Mouse (Mus musculus) midbrain, postnatal 0 days (tissue): ENCODE results near the gene Tmem88. TPM values are rescaled to one million over a fixed set of nuclear protein-coding genes. Genes with fewer than 3 reads are reported as not detected.

ENCODE experiments used
- ATAC-seq: fragments of 200-750 bp; cut with Nextera tagmentation; 2 replicates; pipeline ENCODE4 v1.8.0; 2017; ENCODE audit warnings: moderate number of reproducible peaks, mild to moderate bottlenecking, moderate TSS enrichment, moderate library complexity; ENCODE audit not compliant: low FRiP score
- DNase-seq: peaks from one replicate; pipeline ENCODE4 v3.0.0-alpha.2; 2015; ENCODE audit warnings: low spot score
- H3K27ac ChIP-seq: fragments of 300-500 bp; sonication (generic); 2 replicates; pipeline ENCODE4 v1.5.1; 2014; ENCODE audit warnings: low read depth, mild to moderate bottlenecking, low read length, mixed read lengths
- H3K27me3 ChIP-seq: fragments of 300-500 bp; sonication (generic); 2 replicates; pipeline ENCODE4 v1.6.1; 2014; ENCODE audit warnings: low read length, control low read depth, mixed read lengths; ENCODE audit not compliant: insufficient read depth
- H3K36me3 ChIP-seq: fragments of 300-500 bp; sonication (generic); 2 replicates; pipeline ENCODE4 v1.6.1; 2014; ENCODE audit warnings: low read length, control low read depth, mixed read lengths; ENCODE audit not compliant: insufficient read depth
- H3K4me1 ChIP-seq: fragments of 300-500 bp; sonication (generic); 2 replicates; pipeline ENCODE4 v1.6.1; 2014; ENCODE audit warnings: mild to moderate bottlenecking, control low read depth, antibody characterized with exemption, low read length, mixed read lengths; ENCODE audit not compliant: insufficient read depth
- H3K4me2 ChIP-seq: fragments of 300-500 bp; sonication (generic); 2 replicates; pipeline ENCODE4 v1.6.1; 2014; ENCODE audit warnings: low read depth, mild to moderate bottlenecking, low read length, mixed read lengths; ENCODE audit not compliant: poor library complexity, severe bottlenecking
- H3K4me3 ChIP-seq: fragments of 300-500 bp; sonication (generic); 2 replicates; pipeline ENCODE4 v1.5.1; 2014; ENCODE audit warnings: low read depth, mild to moderate bottlenecking, low read length, moderate library complexity
- H3K9ac ChIP-seq: fragments of 300-500 bp; sonication (generic); replicated peaks from 2 replicates; pipeline ENCODE4 v1.6.1; 2014; ENCODE audit warnings: mild to moderate bottlenecking, low read length, moderate library complexity, mixed read lengths; ENCODE audit not compliant: poor library complexity, severe bottlenecking
- H3K9me3 ChIP-seq: fragments of 300-500 bp; sonication (generic); 2 replicates; pipeline ENCODE4 v1.6.1; 2016; ENCODE audit warnings: low read length, control low read depth
- CTCF ChIP-seq: IDR thresholded peaks from 2 replicates; pipeline ENCODE4 v1.5.1; 2016; ENCODE audit warnings: antibody characterized with exemption, mild to moderate bottlenecking
- WGBS: fragments of 180-500 bp; shearing (Covaris S2); extraction: QIAGEN DNeasy Blood & Tissue Kit; methylation state at CpG from one replicate; pipeline ENCODE4 v1.1.7; 2014; 5-methylcytosine and 5-hydroxymethylcytosine counted together
- polyA plus RNA-seq: library from polyadenylated mRNA; unstranded; fragments of >200 nt; fragmentation: Nextera tagmentation; extraction: Ambion mirVana; gene quantifications from 2 replicates; pipeline ENCODE4 v1.2.1, GENCODE M21; 2015
- total RNA-seq: library from RNA; depleted of rRNA; stranded (reverse); fragments of >200 nt; gene quantifications from 2 replicates; pipeline ENCODE4 v1.2.3, GENCODE M21; 2014

The Tmem88 gene
- total and polyA plus RNA-seq, 2 experiments from 2014 or later: 5.7 to 5.8 TPM

DNA sequence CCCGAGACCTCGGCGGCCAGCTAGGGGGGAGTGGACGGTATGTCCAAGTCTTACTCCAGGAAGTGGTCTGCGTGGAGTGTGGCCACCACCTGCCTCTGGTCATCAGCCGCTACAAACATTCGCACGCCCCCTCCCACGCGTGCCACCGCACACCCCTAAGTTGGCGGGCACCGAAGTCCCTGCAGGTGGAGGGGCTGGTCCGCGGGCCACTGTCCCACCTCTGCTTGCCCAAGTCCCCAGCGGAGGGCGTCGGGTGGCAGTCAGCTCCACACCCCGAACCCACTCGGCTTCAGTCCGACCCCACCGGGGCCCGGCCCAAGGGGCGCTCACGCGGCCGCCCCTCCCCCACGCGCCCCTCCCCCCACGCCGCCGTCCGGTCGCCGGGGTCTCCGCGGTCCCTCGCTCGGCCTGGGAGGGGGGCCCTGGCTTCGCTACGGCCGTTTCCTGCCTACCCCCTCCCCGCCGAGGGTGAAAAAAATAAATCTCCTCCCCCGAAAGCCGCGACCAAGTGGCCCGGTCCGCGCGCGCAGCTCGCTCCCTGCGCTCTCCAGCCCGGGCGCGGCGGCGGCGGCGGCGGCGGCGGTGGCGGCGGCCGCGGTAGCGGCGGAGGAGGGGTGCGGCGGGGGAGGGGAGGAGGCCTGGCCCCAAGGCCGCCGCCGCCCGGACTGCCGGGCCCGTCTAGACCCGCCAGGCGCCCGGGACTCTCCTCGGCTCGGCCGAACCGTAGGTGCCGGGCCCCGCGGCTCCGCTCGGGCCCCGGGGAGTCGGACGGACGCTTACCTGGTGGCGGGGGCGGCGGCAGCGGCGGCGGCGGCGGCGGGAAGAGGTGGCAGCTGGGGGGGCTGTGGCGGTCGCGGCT is 29.4 kb downstream of the Tmem88 start:
- Histone ChIP-seq H3K4me1 (peaks cover 18% of the 10 kb centered on the region), H3K36me3 (0 out of 2 replicates have a peak, but pooled peaks cover 5% of the 10 kb centered on the region), H3K27ac (peak overlapping the region; percentile 99), H3K9ac (peak overlapping the region; percentile 100), H3K9me3 (no peaks in the 10 kb centered on the region), H3K27me3 (no peaks in the 10 kb centered on the region), H3K4me3 (peak overlapping the region; percentile 89), H3K4me2 (peak overlapping the region; percentile 88)
- 1% methylated on average over 31 of the region's 106 CpGs for WGBS
- ATAC-seq (no peak), DNase-seq (no peak)
- no peak for TF ChIP-seq CTCF

DNA sequence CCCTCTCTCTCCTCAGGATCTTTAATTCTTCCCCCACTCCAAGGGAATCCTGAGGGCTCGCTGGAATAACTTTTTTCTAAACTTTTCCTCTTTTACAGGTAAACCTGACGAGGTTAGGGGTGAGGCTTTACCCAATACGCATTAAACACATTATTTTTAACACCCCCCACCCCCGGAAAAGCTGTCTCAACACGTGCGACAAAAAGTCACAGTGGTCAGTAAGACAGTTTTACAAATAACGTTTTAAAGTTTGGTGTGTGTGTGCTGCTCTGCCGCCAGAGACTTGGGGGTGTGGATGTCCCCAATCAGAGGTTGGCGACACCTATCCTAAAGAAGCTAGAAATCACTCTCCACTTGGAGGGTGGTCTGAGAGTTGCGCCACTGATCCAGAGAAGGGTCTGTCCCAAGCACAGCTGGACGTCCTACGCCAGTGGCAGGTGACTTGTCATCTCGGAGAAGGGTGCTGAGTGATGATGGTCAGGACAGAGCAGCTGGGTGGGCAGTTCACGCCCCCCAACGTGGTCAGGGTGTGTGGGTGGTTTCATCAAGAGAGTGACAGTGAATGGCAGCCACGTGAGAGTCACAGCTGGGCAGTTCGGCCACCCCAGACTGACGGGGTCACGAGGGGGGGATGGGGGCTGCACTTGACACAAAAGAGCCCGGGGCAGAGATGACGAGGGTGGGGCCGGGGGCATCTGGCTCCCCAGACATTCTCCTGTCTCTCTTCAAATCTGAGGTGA is 30.2 kb downstream of the Tmem88 start:
- H3K9ac ChIP-seq: peak overlapping the region; percentile 100
- H3K9me3 ChIP-seq: no peaks in the 10 kb centered on the region
- ATAC-seq (no peak), DNase-seq (no peak)
- H3K36me3 ChIP-seq: peaks cover 12% of the 10 kb centered on the region; the same call in 1 of the 2 replicates
- no peak for TF ChIP-seq CTCF
- H3K4me1 ChIP-seq: peaks cover 18% of the 10 kb centered on the region
- H3K4me2 ChIP-seq: peak overlapping the region; percentile 88
- H3K4me3 ChIP-seq: peak overlapping the region; percentile 89
- 1% methylated on average over 22 of the region's 22 CpGs for WGBS
- no peaks in the 10 kb centered on the region for H3K27me3 ChIP-seq
- peak overlapping the region; percentile 99 for H3K27ac ChIP-seq

DNA sequence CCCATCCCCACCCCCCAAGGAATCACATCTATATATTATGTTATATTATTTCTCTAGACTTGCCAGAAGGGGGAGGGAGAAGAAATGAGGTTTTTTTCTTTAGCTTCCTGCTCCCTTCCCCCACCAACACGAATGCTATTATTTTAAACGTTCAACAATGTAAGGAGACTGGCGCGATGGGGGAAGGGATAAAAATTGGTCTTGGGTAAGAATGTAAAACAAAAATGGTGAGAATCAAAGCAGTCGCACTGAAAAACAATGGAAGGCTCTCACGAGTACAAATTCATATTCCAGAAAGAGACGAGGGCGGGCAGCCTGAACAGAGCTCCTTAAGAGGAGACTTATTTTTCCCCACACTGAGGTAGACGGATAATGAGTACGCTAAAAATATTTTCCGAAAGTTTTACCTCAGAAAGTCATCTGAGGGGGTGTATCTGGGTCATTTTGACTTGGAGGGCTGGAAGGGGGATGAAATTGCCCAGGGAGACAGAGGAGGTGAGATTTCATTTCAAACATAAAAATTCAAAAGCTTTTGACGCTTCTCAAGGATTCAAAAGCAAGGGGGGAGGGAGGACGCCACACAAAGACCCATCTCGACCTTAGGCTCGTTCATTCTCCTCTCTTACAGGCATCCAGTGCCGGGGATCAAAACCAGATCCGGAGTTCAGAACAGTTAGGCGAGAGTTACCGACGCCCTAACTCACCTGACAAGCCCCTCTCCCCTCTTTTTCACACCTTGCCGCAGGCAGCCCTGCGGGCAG is 31.0 kb downstream of the Tmem88 start:
- Histone ChIP-seq H3K27ac (peak overlapping the region; percentile 99), H3K36me3 (peaks cover 17% of the 10 kb centered on the region), H3K4me1 (peaks cover 18% of the 10 kb centered on the region), H3K9me3 (no peaks in the 10 kb centered on the region), H3K9ac (peak overlapping the region; percentile 50), H3K4me3 (peak overlapping the region; percentile 89), H3K27me3 (no peaks in the 10 kb centered on the region), H3K4me2 (peak overlapping the region; percentile 88)
- DNase-seq (peak; percentile 52), ATAC-seq (no peak)
- peak; percentile 7; the same call in 1 of the 2 replicates for TF ChIP-seq CTCF
- under 1% methylated on average over 22 of the region's 22 CpGs for WGBS

DNA sequence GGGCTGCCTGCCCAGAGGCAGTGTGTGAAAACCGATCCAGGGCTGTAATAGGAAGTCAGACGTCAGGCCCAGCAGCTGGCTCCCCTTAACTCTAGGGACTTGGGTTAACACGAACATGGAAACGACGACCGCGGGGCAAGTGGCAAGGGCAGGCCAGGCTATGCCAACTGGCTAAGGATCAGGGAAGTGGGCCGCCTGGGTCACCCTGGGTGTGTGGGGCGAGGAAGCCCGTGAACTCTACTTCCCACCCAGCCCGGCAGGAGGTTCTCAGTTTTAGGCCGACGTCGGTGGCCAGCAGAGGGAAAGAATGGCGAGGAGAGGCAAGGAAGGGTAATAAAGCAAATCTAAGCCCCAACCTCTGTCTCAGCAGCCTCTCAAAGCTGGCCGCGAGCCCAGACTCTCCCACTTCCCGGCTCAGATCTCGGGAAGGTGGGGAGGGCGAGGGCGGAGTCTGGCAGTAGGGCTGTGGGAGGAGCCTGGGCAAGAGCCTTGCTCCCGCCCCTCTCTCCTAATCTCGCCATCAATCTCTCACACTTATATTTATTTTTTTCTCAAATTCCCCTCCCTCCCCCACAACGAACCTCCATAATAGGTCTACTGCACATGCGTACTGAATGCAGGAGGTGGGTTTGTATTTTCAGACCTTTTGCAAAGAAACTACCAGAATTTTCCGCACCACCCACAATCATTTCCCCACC is 31.7 kb downstream of the Tmem88 start:
- ATAC-seq: peak; percentile 82
- Histone ChIP-seq H3K27ac (peak overlapping the region; percentile 99), H3K27me3 (no peaks in the 10 kb centered on the region), H3K9me3 (no peaks in the 10 kb centered on the region), H3K9ac (peak overlapping the region; percentile 52), H3K36me3 (peaks cover 24% of the 10 kb centered on the region), H3K4me1 (peaks cover 14% of the 10 kb centered on the region), H3K4me3 (peak overlapping the region; percentile 89), H3K4me2 (peak overlapping the region; percentile 88)
- peak; percentile 39 for TF ChIP-seq CTCF
- DNase-seq: peak; percentile 97
- WGBS: 2% methylated on average over 26 of the region's 26 CpGs

DNA sequence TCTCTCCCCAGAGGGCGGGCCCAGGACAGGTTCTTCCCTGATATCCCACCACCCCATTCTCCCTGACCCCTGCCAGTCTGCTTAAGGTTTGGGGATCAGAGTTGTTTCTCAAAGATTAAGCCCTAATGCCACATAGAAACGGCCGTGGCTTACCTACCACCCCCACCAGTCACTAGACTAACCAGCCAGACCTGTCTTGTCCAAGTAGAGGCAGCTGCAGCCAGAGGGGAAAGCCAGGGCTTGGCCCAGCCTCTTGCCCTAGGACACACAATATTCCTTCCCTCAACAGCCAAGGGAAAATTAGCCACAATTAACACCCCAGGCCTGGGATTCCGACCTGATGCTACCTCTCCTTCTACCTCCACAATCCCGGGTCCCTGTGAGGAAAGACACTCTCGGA is 32.3 kb downstream of the Tmem88 start:
- DNase-seq: no peak
- ATAC-seq: no peak

More for the DNA sequence above, 32.3 kb downstream of the Tmem88 start:
- Histone ChIP-seq H3K9me3 (no peaks in the 10 kb centered on the region), H3K27ac (peak overlapping the region; percentile 99), H3K4me1 (peaks cover 12% of the 10 kb centered on the region), H3K9ac (peak overlapping the region; percentile 52), H3K4me3 (peak overlapping the region; percentile 89), H3K27me3 (no peaks in the 10 kb centered on the region), H3K4me2 (peak overlapping the region; percentile 88), H3K36me3 (peaks cover 30% of the 10 kb centered on the region)
- 19% methylated on average over 6 of the region's 6 CpGs for WGBS
- no peak for TF ChIP-seq CTCF
